Comparison of ENCODE assay signal across 8 mouse cellular contexts in genomic region chr12:118849203-118849861, GRCm38 (mm10). TPM values are rescaled to one million over a fixed set of nuclear protein-coding genes. Genes with fewer than 3 reads are reported as not detected.
A peak's percentile ranks its signal among the peaks of the same experiment; 100 is the strongest.
DNase-seq lines count a peak whose midpoint lies in the region; ATAC-seq and TF ChIP-seq lines count a peak whose summit lies in the region.

No protein-coding gene starts in this region.

- peak overlapping the region; percentile 62; the same call in 1 of the 2 replicates for H3K4me3 ChIP-seq in gastrocnemius, adult 2 months
- H3K4me3 ChIP-seq in ES-Bruce4 (ENCODE audit: low read depth, low read length): peak overlapping the region; percentile 57
- peak overlapping the region; percentile 46 for H3K4me3 ChIP-seq in midbrain, embryonic 13.5 days (replicated peaks)

- H3K4me1 ChIP-seq in ES-Bruce4 (ENCODE audit: control insufficient read depth, insufficient read depth, low read length): no peaks in the 10 kb centered on the region
- H3K4me1 ChIP-seq in midbrain, embryonic 13.5 days (replicated peaks): peaks cover 39% of the 10 kb centered on the region

- intact Hi-C loops in gastrocnemius, adult 2 months (cut with DNase I): no loop called here
- intact Hi-C loops in gastrocnemius, postnatal 14 days (cut with DNase I; ENCODE audit: low total_unique reads): no loop called here

- H3K27ac ChIP-seq in gastrocnemius, adult 2 months: no peak overlapping the region
- H3K27ac ChIP-seq in ES-Bruce4 (ENCODE audit: insufficient read depth, low read length): no peak overlapping the region
- H3K27ac ChIP-seq in midbrain, embryonic 13.5 days: peak overlapping the region; percentile 71

- H3K36me3 ChIP-seq in ES-Bruce4 (ENCODE audit: control insufficient read depth, insufficient read depth, low read length, poor library complexity, severe bottlenecking): no peaks in the 10 kb centered on the region
- no peaks in the 10 kb centered on the region for H3K36me3 ChIP-seq in midbrain, embryonic 13.5 days

- TF ChIP-seq POLR2A in ES-Bruce4 (IDR thresholded peaks at IDR 0.05; ENCODE audit: insufficient read depth, low read length): no peak

- peaks cover 29% of the 10 kb centered on the region for H3K27me3 ChIP-seq in ES-Bruce4 (ENCODE audit: control insufficient read depth, insufficient read depth, low read length, poor library complexity, severe bottlenecking)
- H3K27me3 ChIP-seq in midbrain, embryonic 13.5 days: peaks cover 87% of the 10 kb centered on the region

- no peak for DNase-seq in gastrocnemius, adult 2 months
- DNase-seq in gastrocnemius, postnatal 14 days: no peak
- DNase-seq in layer of hippocampus, postnatal 36 days: no peak
- DNase-seq in layer of hippocampus, adult 18-20 months (ENCODE audit: low spot score in 2 of 2): no peak
- no peak for DNase-seq in spleen, postnatal 4 days (ENCODE audit: low spot score in 2 of 2)

- 0 out of 2 replicates have a peak, but pooled peaks have one; percentile 10 for ATAC-seq in granulocyte monocyte progenitor cell, adult 5-6 weeks (replicated peaks; ENCODE audit: poor library complexity, severe bottlenecking)
- ATAC-seq in midbrain, embryonic 13.5 days: peak; percentile 43

- no peak for TF ChIP-seq EP300 in ES-Bruce4 (IDR thresholded peaks at IDR 0.05; ENCODE audit: insufficient read depth, low read depth, low read length)

- peak overlapping the region; percentile 63 for H3K4me2 ChIP-seq in midbrain, embryonic 13.5 days (replicated peaks)

- H3K9me3 ChIP-seq in ES-Bruce4 (replicated peaks; ENCODE audit: control insufficient read depth, insufficient read depth, low read length, poor library complexity, severe bottlenecking): no peaks in the 10 kb centered on the region
- H3K9me3 ChIP-seq in midbrain, embryonic 13.5 days: no peaks in the 10 kb centered on the region

- H3K9ac ChIP-seq in ES-Bruce4 (ENCODE audit: low read depth, poor library complexity, severe bottlenecking): no peak overlapping the region; the same call in 1 of the 2 replicates
- peak overlapping the region; percentile 67 for H3K9ac ChIP-seq in midbrain, embryonic 13.5 days (replicated peaks)

- WGBS in midbrain, embryonic 13.5 days: under 1% methylated on average over 78 of the region's 78 CpGs

- no peak for TF ChIP-seq CTCF in gastrocnemius, adult 2 months (IDR thresholded peaks at IDR 0.05)
- TF ChIP-seq CTCF in ES-Bruce4 (IDR thresholded peaks at IDR 0.05; ENCODE audit: low read depth, low read length): no peak

RNA-seq across cellular contexts. Expression of gene Sp8, which starts 3.2 kb away (rescaled TPM):
- total RNA-seq in gastrocnemius, adult 2 months (2021): not detected
- total RNA-seq in gastrocnemius, postnatal 14 days (2021): not detected
- polyA plus RNA-seq in ES-Bruce4 (2011; ENCODE audit: insufficient read depth, insufficient read length, low read depth, missing spikeins): 0.31 and 0.35 TPM in 2 replicates
- total RNA-seq in granulocyte monocyte progenitor cell, adult 5-6 weeks (2014; fragmentation: Nextera tagmentation): not detected in 2 replicates
- not detected in 2 replicates for total RNA-seq in granulocyte monocyte progenitor cell, adult 5-6 weeks (2017)
- polyA plus RNA-seq in midbrain, embryonic 13.5 days (2015; fragmentation: Nextera tagmentation; extraction: Ambion mirVana): 5.7 and 6.5 TPM in 2 replicates
- 1 to 10 TPM; 1.4 to 3.1 TPM for total RNA-seq in layer of hippocampus, postnatal 36 days (2021)
- 1 to 10 TPM; 1.2 to 2.3 TPM for total RNA-seq in layer of hippocampus, adult 18-20 months (2021)
